Comparison of ENCODE assay signal across 29 mouse cellular contexts in the genomic region with DNA sequence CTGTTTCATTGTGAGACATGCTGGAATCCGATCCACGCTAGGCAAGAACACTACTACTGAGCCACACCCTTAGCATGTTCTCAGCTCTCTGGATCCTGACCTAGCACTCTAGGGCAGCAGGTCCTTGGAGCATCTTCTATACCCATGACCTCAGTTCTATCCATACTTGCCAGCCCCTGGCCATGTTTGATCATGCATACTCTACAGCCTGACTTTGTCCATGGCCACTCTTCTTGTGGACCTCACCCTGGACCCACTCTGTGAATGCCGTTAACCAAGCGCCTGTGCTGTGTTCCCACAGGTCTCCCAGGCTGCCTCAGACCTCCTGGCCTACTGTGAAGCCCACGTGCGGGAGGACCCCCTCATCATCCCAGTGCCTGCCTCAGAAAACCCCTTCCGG. TPM values are rescaled to one million over a fixed set of nuclear protein-coding genes. Genes with fewer than 3 reads are reported as not detected.
"Had no signal": no experiment of that assay in that cellular context is flagged by ENCODE, and none has a peak within 500 bp of the region (broad histone marks: within the 10 kb centered on the region; RNA-seq: fewer than 3 reads in every experiment).

No protein-coding gene starts in this region.

- H3K9ac ChIP-seq: embryonic facial prominence, embryonic 12.5 days; embryonic facial prominence, embryonic 13.5 days; embryonic facial prominence, embryonic 15.5 days; forebrain, embryonic 12.5 days; forebrain, embryonic 13.5 days; forebrain, embryonic 15.5 days; forebrain, postnatal 0 days had no signal

- DNase-seq: cerebellum, adult 2 months; cerebellum, adult 8-10 months; cerebellum, adult 9-10 months; cerebellum, adult 9-11 months; cerebellum, postnatal 10 days; cerebellum, postnatal 14 days; cerebellum, postnatal 25 days; cerebellum, postnatal 36 days; embryo, embryonic 11 days; forebrain, postnatal 0 days; gastrocnemius, adult 2 months; gastrocnemius, postnatal 10 days; gastrocnemius, postnatal 14 days; gastrocnemius, postnatal 25 days; gastrocnemius, postnatal 36 days; heart, adult 18-20 months; heart, adult 2 months had no signal

- H3K9me3 ChIP-seq: embryonic facial prominence, embryonic 10.5 days; embryonic facial prominence, embryonic 12.5 days; embryonic facial prominence, embryonic 13.5 days; embryonic facial prominence, embryonic 15.5 days; forebrain, embryonic 10.5 days; forebrain, embryonic 12.5 days; forebrain, embryonic 13.5 days; forebrain, embryonic 15.5 days had no signal

- H3K4me1 ChIP-seq: embryonic facial prominence, embryonic 10.5 days; embryonic facial prominence, embryonic 12.5 days; embryonic facial prominence, embryonic 13.5 days; embryonic facial prominence, embryonic 15.5 days; forebrain, embryonic 10.5 days; forebrain, embryonic 12.5 days; forebrain, embryonic 13.5 days had no signal

- H3K27ac ChIP-seq: embryonic facial prominence, embryonic 10.5 days; embryonic facial prominence, embryonic 12.5 days; embryonic facial prominence, embryonic 13.5 days; embryonic facial prominence, embryonic 15.5 days; forebrain, embryonic 10.5 days; forebrain, embryonic 12.5 days; forebrain, embryonic 13.5 days; forebrain, embryonic 15.5 days; gastrocnemius, adult 2 months; heart, adult 2 months had no signal

- H3K4me2 ChIP-seq: embryonic facial prominence, embryonic 12.5 days; embryonic facial prominence, embryonic 13.5 days; embryonic facial prominence, embryonic 15.5 days; forebrain, embryonic 12.5 days; forebrain, embryonic 13.5 days; forebrain, embryonic 15.5 days had no signal

- H3K27me3 ChIP-seq: embryonic facial prominence, embryonic 12.5 days; embryonic facial prominence, embryonic 13.5 days; embryonic facial prominence, embryonic 15.5 days; forebrain, embryonic 12.5 days; forebrain, embryonic 13.5 days; forebrain, embryonic 15.5 days had no signal

- ATAC-seq: forebrain, embryonic 13.5 days; forebrain, embryonic 14.5 days; forebrain, embryonic 15.5 days; forebrain, embryonic 16.5 days; forebrain, postnatal 0 days had no signal

- H3K4me3 ChIP-seq: embryonic facial prominence, embryonic 10.5 days; embryonic facial prominence, embryonic 12.5 days; embryonic facial prominence, embryonic 13.5 days; embryonic facial prominence, embryonic 15.5 days; erythroblast, embryonic 14.5 days; forebrain, embryonic 10.5 days; forebrain, embryonic 12.5 days; forebrain, embryonic 13.5 days; forebrain, embryonic 15.5 days; gastrocnemius, adult 2 months; heart, adult 2 months had no signal

- H3K36me3 ChIP-seq: embryonic facial prominence, embryonic 10.5 days; embryonic facial prominence, embryonic 12.5 days; embryonic facial prominence, embryonic 13.5 days; embryonic facial prominence, embryonic 15.5 days; forebrain, embryonic 10.5 days; forebrain, embryonic 12.5 days; forebrain, embryonic 15.5 days had no signal

RNA-seq across cellular contexts. Expression of gene Gng4, which starts 41.1 kb away (rescaled TPM):
- total RNA-seq: common myeloid progenitor, adult 5-6 weeks had no signal
- polyA plus RNA-seq: erythroblast, embryonic 14.5 days had no signal
